Mouse (Mus musculus): Measurements from ENCODE around the gene Ptprd.

DNA sequence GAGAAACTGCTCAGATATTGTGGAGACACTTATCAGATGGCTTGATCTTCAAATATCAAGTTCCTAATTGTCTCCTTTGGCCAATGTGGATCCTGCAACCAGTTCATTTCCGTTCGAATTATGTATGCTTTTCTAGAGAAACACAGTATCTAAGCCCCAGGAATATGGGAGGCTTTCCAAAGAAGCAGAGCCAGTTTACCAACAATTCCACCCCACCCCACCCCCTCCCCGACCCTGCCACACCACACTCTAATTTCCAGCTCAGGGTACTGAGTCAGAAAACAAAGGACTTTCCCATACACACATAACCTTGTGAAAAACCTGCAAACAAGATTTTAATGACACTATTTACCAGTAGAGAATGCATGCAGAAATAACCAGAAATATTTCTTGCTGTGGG, 1951.5 kb downstream of the Ptprd start:
- no peak for TF ChIP-seq CTCF (IDR thresholded peaks at IDR 0.05)
- no peak for TF ChIP-seq EP300 (IDR thresholded peaks at IDR 0.05)

All from lung, postnatal 0 days (tissue).